Mouse (Mus musculus): ENCODE measurements around the gene Pip4k2a.

The Pip4k2a gene

DNA sequence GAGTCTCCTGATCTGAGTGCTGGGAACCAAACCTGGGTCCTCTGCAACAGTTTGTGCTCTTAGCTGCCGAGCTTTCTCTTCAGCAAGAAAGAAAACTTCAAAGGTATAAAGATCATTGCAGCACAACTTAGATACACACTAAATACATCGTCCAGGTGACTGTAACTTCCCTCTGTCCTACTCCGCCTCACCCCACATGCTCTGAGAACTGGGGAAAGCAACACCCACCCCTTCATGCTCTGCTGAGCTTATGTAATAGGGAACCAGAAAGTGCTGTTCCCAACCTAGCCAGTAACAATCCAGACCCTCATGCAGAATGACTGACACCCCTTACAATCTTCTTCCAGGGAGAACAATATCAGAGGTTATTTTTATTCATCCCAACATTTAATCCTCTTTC is 41.5 kb downstream of the Pip4k2a start:
- no peak for DNase-seq (ENCODE audit: low read depth, low spot score)

DNA sequence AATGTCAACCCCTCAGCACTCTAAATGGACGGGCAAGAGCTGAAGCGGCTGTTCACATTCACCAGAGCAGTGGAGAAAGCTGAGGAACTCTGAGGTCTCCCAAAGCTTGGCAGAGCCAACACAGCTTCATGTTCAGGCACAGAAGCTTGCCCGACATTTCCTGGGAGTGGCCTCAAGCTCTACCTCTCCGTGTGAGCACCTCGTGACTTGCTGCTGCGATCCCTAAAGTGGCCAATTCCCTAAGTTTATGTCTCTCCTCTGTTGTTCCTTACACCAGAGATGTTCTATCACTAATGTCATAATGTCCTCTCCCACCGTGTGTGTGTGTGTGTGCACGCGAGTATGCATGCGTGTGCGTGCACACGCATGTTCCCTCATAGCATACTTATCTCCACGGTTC is 42.3 kb downstream of the Pip4k2a start:
- DNase-seq (ENCODE audit: low read depth, low spot score) = no peak

- no peak for DNase-seq (ENCODE audit: low read depth, low spot score)
Measured at GRCm38 (mm10) chr2:18955022-18955421, 42.9 kb downstream of the Pip4k2a start.

DNA sequence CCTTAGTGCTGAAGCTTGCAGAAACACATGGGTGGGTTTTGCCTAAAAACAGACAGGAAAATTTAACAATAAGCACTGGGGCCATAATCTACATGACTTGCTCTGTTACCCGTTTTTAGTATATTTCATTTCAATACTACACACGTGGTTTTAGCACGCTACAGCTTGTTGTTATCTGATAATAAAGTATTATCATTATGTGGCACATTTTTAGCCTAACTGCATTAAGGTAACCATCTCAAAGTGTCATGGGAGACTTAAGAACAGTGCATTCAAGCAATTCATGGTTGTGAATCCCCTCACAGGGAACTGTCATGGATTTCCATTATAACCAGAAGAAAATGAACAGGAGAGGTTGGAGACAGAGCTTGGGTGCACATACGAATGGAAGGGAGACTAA is 43.5 kb downstream of the Pip4k2a start:
- no peak for DNase-seq (ENCODE audit: low read depth, low spot score)

DNA sequence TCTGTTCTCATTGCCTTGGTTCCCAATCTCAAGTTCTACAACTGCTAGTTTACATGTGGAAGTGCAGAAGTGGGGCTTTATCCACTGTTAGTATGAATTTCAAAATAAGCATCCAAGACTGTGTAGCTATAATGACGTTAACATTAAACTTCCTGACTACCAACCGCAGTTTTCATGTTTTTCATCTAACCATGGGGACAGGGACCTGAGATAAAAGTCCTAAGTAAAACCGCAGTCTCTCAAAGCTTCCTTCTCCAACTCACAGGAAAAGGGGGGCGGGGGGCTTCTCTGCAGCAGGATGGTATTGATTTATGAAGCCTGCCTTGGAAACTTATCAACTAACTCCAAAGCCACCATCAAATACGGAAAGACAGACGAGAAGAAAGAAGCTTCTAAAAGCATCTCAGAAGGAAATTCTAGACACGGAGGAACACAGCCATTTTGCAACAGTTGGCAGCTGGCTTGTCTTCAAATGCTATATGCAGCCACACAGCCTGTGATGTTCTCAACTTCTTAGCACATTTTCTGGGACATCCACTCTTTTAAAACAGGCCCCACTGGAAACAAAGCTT is 45.7 kb downstream of the Pip4k2a start:
- DNase-seq (ENCODE audit: low read depth, low spot score) = no peak

GRCm38 (mm10) chr2:18950758-18951157 is 47.2 kb downstream of the Pip4k2a start:
- DNase-seq (ENCODE audit: low read depth, low spot score) = no peak

DNA sequence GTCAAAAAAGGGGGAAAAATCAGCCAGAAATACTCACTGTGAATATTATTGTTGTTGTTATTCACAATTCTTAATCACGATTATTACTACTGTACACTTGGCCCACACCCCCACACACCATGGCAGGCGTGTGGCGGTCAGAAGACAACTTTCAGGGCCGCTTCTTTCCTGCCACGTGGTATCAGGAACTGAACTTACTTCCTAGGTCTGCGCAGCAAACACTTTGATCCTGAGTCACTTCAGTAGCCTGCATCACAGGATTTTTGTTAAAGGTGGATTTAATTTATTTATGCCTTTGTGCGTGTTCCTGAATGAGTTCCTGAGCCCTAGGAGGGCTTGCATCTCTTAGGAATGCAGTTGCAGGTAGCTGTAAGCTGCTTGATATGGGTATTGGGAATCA is 49.2 kb downstream of the Pip4k2a start:
- DNase-seq (ENCODE audit: low read depth, low spot score) = no peak

DNA sequence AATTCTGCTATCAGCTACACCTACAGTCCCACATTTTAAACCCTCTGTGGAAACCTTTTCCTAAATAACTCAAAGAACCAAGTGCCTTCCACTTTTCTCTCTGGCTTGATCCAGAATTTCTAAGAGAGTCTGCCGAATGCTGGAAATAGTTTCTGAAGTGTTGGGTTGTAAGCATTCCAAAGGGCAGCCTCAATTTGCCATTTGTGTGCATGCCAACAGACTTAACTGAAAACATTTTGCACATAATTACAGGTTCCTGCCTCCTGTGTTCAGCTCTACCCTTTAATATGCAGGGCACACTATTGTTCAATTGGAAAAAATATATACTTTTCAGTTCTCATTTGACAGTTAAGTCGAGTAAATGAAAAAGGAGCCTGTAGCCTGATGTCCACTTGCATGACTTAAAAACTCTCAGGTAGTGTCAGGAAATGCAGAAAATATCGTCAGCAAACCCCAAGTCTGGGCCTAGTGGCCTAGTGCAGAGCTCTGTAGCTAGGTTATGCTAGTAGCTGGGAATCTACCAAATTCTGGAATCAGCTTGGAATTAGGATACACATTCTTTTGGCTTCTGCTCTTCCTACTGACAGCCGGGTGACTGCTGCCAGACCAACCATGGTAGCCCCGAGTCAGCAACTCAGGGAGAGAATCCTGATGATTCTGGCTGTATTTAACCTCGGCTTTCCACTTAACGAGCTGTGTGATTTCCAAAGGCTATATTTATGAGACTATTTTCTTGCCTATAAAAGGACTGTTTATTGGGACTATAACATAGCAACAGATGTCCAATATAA is 50.1 kb downstream of the Pip4k2a start:
- DNase-seq (ENCODE audit: low read depth, low spot score) = no peak

GRCm38 (mm10) chr2:18945438-18945837 is 52.5 kb downstream of the Pip4k2a start:
- no peak for DNase-seq (ENCODE audit: low read depth, low spot score)

DNA sequence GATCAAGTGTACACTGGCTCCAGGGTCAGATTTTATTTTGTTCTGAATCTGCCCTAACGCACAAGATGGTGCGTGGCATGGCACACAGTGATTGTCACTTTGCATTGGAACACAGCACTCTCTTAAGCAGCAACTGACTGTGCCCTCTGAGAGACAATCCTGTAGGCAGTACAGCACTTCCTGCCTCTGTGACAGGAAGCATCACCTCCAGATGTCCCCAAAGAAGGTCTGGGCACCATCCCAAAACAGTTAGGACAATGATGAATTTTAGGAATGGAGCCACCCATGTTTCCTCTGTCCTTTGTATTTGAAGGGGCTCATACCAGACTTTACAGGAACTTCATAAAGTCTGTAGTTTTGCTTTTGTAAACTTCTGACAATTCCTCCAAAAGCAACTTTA is 54.0 kb downstream of the Pip4k2a start:
- no peak for DNase-seq (ENCODE audit: low read depth, low spot score)

DNA sequence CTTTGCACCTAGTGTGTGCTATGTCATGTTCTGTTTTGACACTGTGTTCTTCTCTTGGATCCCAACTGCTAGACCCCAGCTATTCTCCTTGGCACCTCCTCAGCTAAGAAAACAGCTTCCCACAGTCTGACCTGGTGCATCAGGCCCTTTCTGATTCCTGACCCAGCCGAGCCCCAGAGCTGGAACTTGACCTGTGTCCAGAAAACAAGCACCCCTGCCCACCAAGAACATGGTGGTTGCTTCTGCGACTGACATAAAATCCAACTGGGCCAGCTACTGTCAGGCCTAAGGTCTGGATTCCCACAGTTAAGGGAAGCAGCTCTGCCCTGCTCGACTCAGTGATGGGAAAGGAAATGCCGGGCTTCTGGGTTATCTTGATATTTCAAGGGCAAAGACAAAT is 54.6 kb downstream of the Pip4k2a start:
- DNase-seq (ENCODE audit: low read depth, low spot score) = no peak

DNA sequence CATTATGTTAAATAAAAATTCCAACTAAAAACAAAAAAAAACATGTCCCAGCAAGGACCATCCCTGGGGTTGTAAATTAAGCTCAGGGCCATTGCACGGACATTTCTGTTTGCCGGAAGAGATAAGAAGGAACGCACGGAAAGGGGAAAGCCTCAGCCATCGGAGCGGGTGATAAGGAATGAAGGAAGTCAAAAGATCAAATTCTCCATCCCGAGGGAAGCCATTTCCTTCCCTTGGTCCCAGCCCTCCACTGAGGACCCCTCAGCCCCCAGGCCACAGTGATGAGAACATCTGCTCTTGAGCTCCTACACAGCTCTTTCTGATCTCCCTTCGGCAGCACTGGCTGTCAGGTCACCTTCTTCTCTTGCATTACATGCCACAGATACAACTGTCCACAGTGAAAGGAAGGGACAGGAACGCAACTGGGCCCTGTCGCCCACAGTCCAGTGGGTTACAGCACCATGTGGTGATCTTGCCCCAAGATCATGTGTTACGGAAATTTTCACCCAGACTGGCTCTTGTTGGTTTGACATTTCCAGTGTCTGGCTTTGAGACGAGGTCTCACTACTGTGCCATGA is 57.1 kb downstream of the Pip4k2a start:
- no peak for DNase-seq (ENCODE audit: low read depth, low spot score)

DNA sequence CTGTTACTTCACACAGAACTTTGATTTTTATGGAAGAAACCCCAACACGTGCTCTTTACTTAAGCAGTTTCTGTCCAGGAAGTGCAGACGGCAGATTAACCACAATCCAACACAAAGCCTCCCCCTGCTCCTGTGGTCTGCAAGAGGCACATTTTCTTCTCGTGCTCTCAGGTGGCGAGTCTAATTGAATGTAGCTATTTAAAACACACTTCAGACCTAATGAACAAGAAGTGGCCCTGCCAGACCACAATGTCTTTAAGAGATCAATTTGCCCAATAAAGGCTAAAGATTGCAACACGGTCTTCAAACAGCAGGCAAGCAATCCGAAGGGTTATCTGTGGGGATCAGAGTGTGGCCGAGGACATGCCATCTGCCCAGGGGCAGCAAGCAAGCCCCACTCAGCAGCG is 59.0 kb downstream of the Pip4k2a start:
- no peak for DNase-seq (ENCODE audit: low read depth, low spot score)

DNA sequence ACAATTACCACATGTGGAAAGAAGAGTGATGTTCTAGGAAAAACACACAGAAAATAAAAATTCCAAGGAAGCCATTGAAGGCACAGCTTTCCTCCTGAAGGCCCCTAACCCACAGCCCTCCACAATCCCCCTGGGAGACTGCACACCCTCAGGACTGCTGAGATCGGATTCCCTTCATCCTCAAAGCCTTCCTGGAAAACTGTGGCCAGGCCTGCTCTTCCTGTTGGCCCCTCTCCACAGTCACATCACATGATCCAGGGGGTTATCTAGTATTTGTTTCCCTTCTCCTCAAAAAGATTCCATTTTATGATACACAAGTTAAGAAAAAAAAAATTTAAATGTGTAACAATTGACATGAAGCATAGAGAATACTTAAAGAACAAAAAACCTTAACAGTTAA is 59.7 kb downstream of the Pip4k2a start:
- no peak for DNase-seq (ENCODE audit: low read depth, low spot score)

- no peak for DNase-seq (ENCODE audit: low read depth, low spot score)
Measured at GRCm38 (mm10) chr2:18937611-18938010, 60.3 kb downstream of the Pip4k2a start.

DNA sequence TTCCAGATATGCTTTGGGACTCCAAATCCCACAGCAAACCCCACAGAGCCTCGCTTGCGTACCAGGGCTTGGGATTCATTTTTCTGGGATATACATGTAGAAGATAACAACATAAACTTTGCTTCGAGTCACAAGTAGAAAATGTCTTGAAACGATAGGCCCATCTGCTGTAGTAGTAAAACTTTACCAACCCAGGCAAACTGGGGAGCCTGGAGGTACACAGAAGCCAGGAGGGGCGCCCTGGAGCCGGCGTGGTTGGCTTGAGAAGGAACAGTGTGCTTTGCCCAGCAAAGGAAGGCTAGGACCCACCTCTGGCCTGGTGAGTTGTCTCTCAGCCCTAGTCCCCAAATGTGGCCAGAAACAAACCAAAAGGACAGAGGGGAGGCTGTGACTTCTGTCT is 61.5 kb downstream of the Pip4k2a start:
- no peak for DNase-seq (ENCODE audit: low read depth, low spot score)

DNA sequence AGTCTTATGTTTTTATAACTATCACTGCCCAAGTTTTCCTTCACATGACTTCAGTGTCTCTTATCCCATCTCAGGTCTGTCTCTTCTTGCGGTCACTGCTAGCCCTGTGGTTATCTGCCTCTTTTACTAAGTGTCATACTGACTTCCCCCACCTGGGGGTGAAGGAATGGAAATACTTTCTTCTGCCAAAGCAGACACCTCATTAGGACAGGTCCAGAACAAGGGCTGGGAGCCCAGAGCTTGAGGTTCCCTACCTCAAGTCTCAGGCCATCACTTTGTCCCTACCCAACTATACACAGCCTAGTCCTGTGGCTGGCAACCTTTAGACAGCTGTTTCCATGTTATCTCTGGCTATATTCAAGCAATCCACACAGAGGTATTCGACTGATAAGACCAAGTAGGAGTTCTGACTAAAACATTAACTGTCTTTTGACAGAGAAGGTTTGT is 62.3 kb downstream of the Pip4k2a start:
- no peak for DNase-seq (ENCODE audit: low read depth, low spot score)

DNA sequence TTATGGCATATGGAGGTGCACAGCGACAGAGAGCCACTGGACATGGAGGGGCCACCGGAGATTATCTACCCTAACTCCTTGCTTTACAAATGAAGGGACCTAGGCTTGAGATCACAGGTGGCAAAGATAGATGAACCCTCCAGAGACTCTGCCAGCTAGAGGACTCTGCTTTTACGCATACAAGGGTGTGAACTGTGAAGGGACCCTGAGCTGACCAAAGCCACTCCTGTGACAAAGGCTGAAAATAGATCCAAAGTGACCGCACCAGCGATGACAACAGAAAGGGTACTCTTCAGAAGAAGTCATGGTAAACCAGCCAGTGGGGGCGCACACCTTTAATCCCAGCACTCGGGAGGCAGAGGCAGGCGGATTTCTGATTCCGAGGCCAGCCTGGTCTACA is 63.8 kb downstream of the Pip4k2a start:
- DNase-seq (ENCODE audit: low read depth, low spot score) = no peak

DNA sequence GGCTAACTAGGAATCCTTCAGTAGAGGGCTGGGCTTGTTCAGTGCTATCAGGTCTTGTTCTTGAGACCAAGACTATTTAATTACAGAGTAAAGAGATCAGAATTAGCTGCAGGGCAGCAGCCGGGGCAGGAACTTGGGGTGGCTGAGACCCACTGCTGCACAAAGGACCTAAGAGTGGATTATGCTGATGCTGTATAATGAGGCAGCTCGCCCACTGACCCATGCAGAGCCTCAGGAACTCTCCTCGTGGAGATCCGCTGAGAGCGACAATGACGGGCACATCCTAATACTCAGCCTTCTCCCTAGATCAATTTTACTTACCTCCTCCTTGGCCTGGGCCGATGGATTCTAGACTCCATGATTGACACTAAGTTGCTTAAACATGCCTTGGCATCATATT is 64.5 kb downstream of the Pip4k2a start:
- DNase-seq (ENCODE audit: low read depth, low spot score) = no peak

GRCm38 (mm10) chr2:18930318-18931060 is 67.4 kb downstream of the Pip4k2a start:
- no peak for DNase-seq (ENCODE audit: low read depth, low spot score)

GRCm38 (mm10) chr2:18928597-18929257 is 69.2 kb downstream of the Pip4k2a start:
- no peak for DNase-seq (ENCODE audit: low read depth, low spot score)

- DNase-seq (ENCODE audit: low read depth, low spot score) = no peak
Measured at GRCm38 (mm10) chr2:18928196-18928595, 69.7 kb downstream of the Pip4k2a start.
